Mouse (Mus musculus) adrenal gland, postnatal 25 days (tissue): Measurements from ENCODE around the gene Sox6. TPM values are rescaled to one million over a fixed set of nuclear protein-coding genes. Genes with fewer than 3 reads are reported as not detected.

Experiments
- DNase-seq: peaks from one replicate; pipeline ENCODE4 v3.0.0; 2021; ENCODE audit warnings: mixed read lengths
- total RNA-seq: library from RNA; stranded (reverse); gene quantifications from 2 replicates; pipeline ENCODE4 v1.2.3, GENCODE M21; 2021

Sox6 gene
- total RNA-seq, 1 experiment from 2014 or later: 16.0 TPM

GRCm38 (mm10) chr7:115476881-115477665 lies 561.5 kb downstream of the Sox6 start:
- no peak for DNase-seq

GRCm38 (mm10) chr7:115475176-115475575 lies 563.4 kb downstream of the Sox6 start:
- no peak for DNase-seq

DNA sequence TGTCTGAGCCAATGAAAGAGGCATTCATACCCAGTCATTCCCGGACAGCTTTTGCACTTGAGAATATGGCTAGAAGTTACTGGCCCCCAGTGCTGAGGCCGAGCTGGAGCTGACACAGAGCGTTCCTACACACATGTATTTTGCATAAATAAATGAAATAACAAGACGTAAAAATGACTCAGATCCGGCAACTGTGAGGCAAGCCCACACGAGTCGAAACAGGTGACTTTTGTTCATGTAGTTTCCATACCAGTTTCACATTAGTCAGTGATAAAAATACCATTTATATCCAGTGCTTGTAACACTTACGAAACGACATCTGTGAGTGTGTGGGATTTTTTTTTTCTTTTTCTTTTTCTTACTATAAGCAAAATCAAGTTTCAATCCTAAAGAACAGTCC lies 564.5 kb downstream of the Sox6 start:
- no peak for DNase-seq

GRCm38 (mm10) chr7:115472850-115473249 lies 565.7 kb downstream of the Sox6 start:
- DNase-seq: no peak

- no peak for DNase-seq
Observed at GRCm38 (mm10) chr7:115471521-115471920, 567.1 kb downstream of the Sox6 start.

DNA sequence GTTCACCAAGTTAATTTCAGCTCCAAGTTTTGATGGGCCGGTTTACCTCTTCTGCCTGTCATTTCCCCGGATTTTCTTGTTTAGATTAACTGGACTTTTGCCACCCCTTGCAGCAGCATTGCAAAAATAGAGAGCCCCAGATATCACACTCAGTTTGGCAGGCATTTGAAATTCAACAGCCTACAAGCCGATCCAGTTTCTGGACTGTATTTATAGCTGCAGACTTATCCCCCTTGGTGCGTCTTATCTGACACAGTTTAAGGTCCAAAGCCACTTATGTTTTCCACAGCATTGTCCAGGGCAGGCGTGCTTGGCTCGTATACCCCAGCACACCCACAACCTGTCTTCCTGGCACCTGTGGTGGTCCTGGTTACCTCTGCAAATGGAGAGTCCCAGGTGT lies 571.8 kb downstream of the Sox6 start:
- no peak for DNase-seq

DNA sequence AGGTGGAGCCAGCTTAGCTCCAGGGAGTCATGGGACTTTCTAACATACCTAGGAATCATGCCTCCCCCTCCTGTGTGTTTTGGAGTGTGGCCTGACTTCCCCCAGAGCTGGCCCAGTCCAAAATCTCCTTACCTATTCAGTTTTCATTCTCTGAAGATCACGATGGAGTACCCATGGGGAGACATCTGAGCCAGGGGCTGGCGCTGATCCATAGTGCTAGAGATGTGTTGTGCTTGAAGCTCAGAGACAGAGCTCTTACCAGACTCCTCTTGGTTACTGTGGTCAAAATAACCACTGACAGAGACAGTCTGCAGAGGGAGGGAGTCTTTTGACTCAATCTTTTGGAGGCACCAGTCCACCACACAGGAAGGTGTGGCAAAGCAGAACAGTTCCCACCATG lies 575.2 kb downstream of the Sox6 start:
- no peak for DNase-seq

DNA sequence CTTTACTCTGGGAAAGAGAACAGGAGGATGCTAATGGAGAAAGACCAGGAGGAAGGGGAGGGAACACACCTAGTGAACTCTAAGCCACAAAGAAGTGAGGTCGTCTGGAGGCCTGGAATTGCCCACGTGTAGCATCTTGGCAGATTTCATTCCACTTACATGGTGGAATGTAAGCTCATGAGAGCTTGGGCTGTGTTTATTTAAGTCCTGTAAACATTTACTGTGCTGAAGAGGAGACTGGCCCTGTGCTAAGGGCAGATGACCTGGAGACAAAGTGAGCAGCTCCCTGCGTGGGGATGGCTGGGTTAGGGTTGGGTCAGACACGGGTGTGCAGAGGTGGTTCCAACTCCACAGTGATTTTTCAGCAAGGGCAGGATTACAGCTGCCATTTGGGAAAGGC lies 576.3 kb downstream of the Sox6 start:
- no peak for DNase-seq

- DNase-seq: no peak
Observed at GRCm38 (mm10) chr7:115454988-115455387, 583.6 kb downstream of the Sox6 start.

DNA sequence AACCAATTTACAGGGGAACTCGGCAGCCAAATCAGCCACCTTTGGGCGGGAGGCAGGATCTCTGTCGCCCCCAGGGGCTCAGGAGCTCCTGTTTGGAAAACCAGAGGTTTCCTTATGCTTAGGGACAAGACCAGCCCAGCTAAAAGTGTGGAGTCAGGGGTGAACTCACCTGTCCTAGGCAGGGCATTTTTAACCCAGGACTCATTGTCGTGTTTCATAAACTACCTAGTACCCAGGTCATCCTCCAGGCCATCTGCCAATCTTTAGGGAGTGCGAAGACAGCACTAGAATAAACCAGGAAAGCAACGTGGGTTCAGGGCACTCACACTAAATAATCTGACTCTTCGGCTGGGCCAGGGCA lies 584.9 kb downstream of the Sox6 start:
- DNase-seq: no peak

DNA sequence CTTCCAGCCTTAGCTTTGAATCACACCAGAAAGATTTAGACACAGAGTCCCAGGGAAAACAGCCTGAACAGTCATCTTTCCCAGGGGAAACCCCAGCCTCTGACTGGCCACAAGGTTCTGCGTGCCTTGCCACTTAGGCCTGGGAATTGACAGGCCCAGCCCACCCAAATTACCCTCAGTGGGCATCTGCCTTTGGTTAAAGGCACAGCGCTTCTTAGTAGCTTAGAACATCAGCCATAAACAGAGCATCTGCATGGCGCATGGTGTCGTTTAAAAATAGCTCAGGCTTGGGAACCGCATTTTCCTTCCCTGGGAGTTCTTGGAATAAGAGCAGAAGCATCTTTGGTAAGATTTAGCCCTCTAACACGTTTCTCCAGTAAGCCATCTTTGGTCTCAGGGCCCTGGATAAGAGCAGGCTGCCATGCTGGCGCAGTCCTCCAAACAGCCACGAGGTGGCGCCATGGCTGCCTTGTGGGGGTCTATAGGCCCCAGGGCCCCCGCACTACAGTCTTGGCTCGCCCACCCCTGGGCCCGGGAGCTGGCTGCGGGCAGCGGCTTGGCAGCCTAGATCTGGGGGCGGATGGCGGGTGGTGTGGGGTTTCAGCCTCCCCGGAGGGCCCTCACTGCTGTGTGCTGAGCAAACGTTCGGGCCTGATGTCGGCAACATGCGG lies 585.4 kb downstream of the Sox6 start:
- peak; percentile 43 for DNase-seq

DNA sequence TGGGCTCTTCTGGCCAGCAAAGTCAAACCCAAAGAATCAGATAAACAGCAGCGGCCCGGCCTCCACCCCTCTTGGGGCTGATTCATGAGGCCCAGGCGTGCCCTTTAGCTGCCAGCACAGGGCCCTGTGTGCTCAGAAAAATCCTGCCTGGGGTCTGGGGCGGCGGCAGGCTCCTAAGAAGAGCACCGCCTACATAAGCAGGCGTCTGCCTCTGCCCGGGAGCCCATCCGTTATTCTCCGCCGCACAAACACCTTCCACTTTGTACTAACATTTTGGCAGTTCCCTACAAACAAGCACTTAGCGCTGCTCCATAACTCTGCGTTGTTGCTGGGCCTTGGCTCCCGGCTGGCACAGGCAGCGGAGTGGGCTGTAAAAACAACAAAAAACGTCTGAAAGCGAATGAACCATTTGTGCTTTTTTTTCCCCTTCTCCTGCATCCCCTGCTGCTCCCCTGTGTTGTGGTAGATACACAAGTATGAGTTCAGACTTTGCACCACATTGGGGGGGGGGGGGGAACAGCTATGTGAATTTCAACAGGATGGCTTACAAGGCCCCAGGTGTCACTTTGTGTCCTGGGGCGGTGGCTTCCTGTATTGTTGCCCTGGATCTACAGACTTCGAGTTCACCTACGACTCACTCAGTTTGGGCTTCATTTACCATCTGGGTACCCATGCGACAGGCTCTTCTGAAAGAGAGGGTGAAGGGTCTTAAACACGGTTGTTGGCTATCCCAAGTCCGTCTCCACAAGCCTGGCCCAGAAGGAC lies 588.0 kb downstream of the Sox6 start:
- DNase-seq: no peak

- DNase-seq: no peak
Observed at GRCm38 (mm10) chr7:115448403-115449025, 590.1 kb downstream of the Sox6 start.

DNA sequence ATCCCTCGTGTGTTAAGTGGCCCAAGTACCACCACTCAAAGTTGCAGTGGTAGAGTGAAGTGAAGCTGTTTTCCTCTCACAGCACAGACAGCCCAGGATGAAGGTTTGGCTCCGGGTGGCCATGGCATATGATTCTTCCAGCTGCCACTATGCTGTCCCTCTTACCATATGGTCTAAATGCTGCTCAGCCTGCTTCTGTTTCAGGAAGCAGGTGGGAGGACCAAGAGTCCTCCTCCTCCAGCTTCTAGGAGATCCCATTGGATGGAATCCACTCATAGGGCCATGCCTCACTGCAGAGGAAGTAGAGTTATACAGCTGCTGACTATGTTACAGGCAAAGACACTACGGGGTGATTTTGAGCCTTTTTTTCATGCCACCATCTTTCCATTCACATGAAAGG lies 591.5 kb downstream of the Sox6 start:
- DNase-seq: no peak

DNA sequence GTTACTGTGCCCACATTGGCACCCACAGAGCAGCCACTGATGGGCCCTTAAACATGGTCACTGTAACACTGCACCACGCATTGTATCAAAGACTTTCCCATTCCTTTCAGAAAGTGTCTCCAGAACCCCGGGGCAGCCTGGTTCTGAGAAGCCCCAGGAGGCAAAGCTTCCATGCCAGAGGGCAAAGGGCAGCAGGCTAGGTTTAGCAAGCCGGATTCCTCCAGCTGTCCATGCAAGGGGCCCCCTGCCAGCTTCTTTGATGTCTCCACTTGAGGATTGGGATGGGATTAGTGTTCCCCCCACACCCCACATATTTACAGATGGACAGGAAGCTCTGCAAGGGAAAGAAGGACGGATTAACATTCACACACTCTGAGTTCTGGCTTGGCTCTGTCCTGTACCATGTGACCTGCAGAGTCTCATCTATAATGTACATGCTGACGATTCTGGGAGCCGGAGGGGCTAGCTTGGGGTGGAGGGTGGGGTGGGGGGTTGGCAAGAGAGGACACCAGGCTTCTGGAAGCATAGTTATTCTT lies 592.0 kb downstream of the Sox6 start:
- no peak for DNase-seq

GRCm38 (mm10) chr7:115426161-115426982 lies 612.2 kb downstream of the Sox6 start:
- DNase-seq: no peak

DNA sequence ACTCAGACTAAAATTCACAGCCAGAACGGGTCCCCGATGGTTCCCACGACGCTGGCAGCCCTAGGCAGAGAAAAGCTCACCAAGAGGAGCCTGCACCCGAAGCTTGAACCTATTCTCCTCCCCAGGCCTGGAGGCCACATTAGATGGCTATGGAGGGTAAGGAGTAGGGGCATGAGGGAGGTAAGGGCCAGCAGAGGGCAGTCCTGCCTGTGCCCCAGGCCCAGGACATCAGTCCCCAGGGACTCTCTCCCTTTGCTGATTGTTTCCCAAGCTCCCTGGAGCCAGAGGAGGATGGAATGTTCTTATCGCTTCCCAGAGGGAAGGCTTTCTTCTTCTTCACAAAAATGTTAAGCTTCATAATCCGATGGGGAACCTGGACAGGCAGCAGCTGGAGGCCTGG lies 615.8 kb downstream of the Sox6 start:
- no peak for DNase-seq

DNA sequence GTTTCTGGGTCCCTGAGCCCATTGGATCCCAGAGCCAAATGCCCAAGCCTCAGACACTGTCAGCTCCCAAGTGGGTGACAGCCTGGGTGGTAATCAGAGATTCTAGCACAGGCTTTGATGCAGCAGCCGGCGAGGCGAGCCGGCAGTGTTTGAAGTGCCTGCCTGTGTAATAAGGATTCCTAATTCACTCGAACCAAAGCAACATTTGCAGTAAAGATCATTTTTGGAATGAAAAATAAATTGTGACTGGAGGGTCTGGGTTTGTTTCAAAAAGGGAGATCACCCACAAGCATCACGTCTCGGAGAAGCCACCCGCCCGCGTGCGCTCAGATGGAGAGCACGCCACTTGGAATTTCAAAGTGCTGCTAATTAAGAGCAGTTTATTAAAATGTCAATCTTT lies 617.6 kb downstream of the Sox6 start:
- no peak for DNase-seq
